8 mouse cellular contexts compared by ENCODE assay signal in genomic region chr9:21290589-21290988, GRCm38 (mm10). TPM values are rescaled to one million over a fixed set of nuclear protein-coding genes. Genes with fewer than 3 reads are reported as not detected.
DNase-seq lines count a peak whose midpoint lies in the region; ATAC-seq and TF ChIP-seq lines count a peak whose summit lies in the region.

No protein-coding gene starts in this region.

- H3K9me3 ChIP-seq in kidney, postnatal 0 days (replicated peaks; ENCODE audit: low read length) = no peaks in the 10 kb centered on the region
- no peaks in the 10 kb centered on the region for H3K9me3 ChIP-seq in G1E (replicated peaks)
- no peaks in the 10 kb centered on the region for H3K9me3 ChIP-seq in hindbrain, postnatal 0 days (ENCODE audit: low read length)
- H3K9me3 ChIP-seq in midbrain, postnatal 0 days (ENCODE audit: low read length) = no peaks in the 10 kb centered on the region

- H3K4me2 ChIP-seq in kidney, postnatal 0 days (ENCODE audit: low read length) = peak overlapping the region; percentile 52
- peak overlapping the region; percentile 85 for H3K4me2 ChIP-seq in hindbrain, postnatal 0 days (ENCODE audit: low read depth, low read length)
- H3K4me2 ChIP-seq in midbrain, postnatal 0 days (ENCODE audit: low read depth, low read length, poor library complexity, severe bottlenecking) = peak overlapping the region; percentile 59

- peaks cover 22% of the 10 kb centered on the region for H3K4me1 ChIP-seq in kidney, postnatal 0 days (replicated peaks; ENCODE audit: insufficient read depth, low read length)
- peaks cover 45% of the 10 kb centered on the region for H3K4me1 ChIP-seq in G1E (ENCODE audit: insufficient read depth, low read depth, low read length)
- H3K4me1 ChIP-seq in hindbrain, postnatal 0 days (ENCODE audit: insufficient read depth, low read length) = peaks cover 18% of the 10 kb centered on the region
- H3K4me1 ChIP-seq in midbrain, postnatal 0 days (ENCODE audit: insufficient read depth, low read length) = peaks cover 19% of the 10 kb centered on the region; the same call in 1 of the 2 replicates

- peak overlapping the region; percentile 48 for H3K4me3 ChIP-seq in kidney, postnatal 0 days (replicated peaks; ENCODE audit: low read depth, low read length)
- peak overlapping the region; percentile 80 for H3K4me3 ChIP-seq in G1E (ENCODE audit: low read depth, low read length)
- peak overlapping the region; percentile 61 for H3K4me3 ChIP-seq in hindbrain, postnatal 0 days (ENCODE audit: low read length)
- peak overlapping the region; percentile 81 for H3K4me3 ChIP-seq in midbrain, postnatal 0 days (ENCODE audit: low read depth, low read length)

- no peaks in the 10 kb centered on the region for H3K27me3 ChIP-seq in kidney, postnatal 0 days (ENCODE audit: insufficient read depth, low read length)
- H3K27me3 ChIP-seq in G1E (ENCODE audit: insufficient read depth, low read length) = peaks cover under 1% of the 10 kb centered on the region; the same call in 1 of the 2 replicates
- H3K27me3 ChIP-seq in hindbrain, postnatal 0 days (ENCODE audit: insufficient read depth, low read length) = no peaks in the 10 kb centered on the region
- H3K27me3 ChIP-seq in midbrain, postnatal 0 days (ENCODE audit: insufficient read depth, low read length) = no peaks in the 10 kb centered on the region

- WGBS in kidney, postnatal 0 days = 1% methylated on average over 20 of the region's 20 CpGs
- 0% methylated on average over 20 of the region's 20 CpGs for WGBS in hindbrain, postnatal 0 days
- 1% methylated on average over 20 of the region's 20 CpGs for WGBS in midbrain, postnatal 0 days

- DNase-seq in kidney, postnatal 0 days (ENCODE audit: low spot score) = peak; percentile 56
- no peak for DNase-seq in kidney, postnatal 25 days
- DNase-seq in G1E (ENCODE audit: low spot score) = no peak
- DNase-seq in cerebellum, adult 9-11 months = peak; percentile 83
- peak; percentile 45 for DNase-seq in hindbrain, postnatal 0 days (ENCODE audit: low spot score)
- peak; percentile 32 for DNase-seq in midbrain, postnatal 0 days (ENCODE audit: low spot score)
- no peak for DNase-seq in embryo, embryonic 10 days (ENCODE audit: low spot score)
- DNase-seq in kidney, adult 18-20 months = no peak

- no peak for TF ChIP-seq CTCF in kidney, postnatal 0 days (IDR thresholded peaks at IDR 0.05; ENCODE audit: low read depth)
- TF ChIP-seq CTCF in G1E (IDR thresholded peaks at IDR 0.05; ENCODE audit: low read depth, low read length) = no peak
- no peak for TF ChIP-seq CTCF in hindbrain, postnatal 0 days (IDR thresholded peaks at IDR 0.05; ENCODE audit: low read depth)
- TF ChIP-seq CTCF in midbrain, postnatal 0 days (IDR thresholded peaks at IDR 0.05) = no peak

- no peak; the same call in 1 of the 2 replicates for ATAC-seq in kidney, postnatal 0 days (replicated peaks; ENCODE audit: low FRiP score, low read depth)
- no peak for ATAC-seq in G1E (ENCODE audit: extremely low read depth, insufficient number of reproducible peaks, low FRiP score, poor library complexity, severe bottlenecking)
- ATAC-seq in hindbrain, postnatal 0 days = no peak
- no peak for ATAC-seq in midbrain, postnatal 0 days (ENCODE audit: low FRiP score)

- H3K36me3 ChIP-seq in kidney, postnatal 0 days (ENCODE audit: insufficient read depth, low read length) = no peaks in the 10 kb centered on the region
- H3K36me3 ChIP-seq in G1E (replicated peaks) = peaks cover 23% of the 10 kb centered on the region
- no peaks in the 10 kb centered on the region for H3K36me3 ChIP-seq in hindbrain, postnatal 0 days (ENCODE audit: insufficient read depth, low read length)
- no peaks in the 10 kb centered on the region for H3K36me3 ChIP-seq in midbrain, postnatal 0 days (ENCODE audit: insufficient read depth, low read length)

- peak overlapping the region; percentile 46 for H3K9ac ChIP-seq in kidney, postnatal 0 days (ENCODE audit: low read depth, low read length)
- H3K9ac ChIP-seq in hindbrain, postnatal 0 days (replicated peaks; ENCODE audit: low read length) = peak overlapping the region; percentile 75
- peak overlapping the region; percentile 89 for H3K9ac ChIP-seq in midbrain, postnatal 0 days (replicated peaks; ENCODE audit: low read length, poor library complexity, severe bottlenecking)

- peak overlapping the region; percentile 27 for H3K27ac ChIP-seq in kidney, postnatal 0 days
- peak overlapping the region; percentile 85 for H3K27ac ChIP-seq in hindbrain, postnatal 0 days
- H3K27ac ChIP-seq in midbrain, postnatal 0 days (ENCODE audit: low read depth, low read length) = peak overlapping the region; percentile 85

RNA-seq across cellular contexts. Expression of gene Cdkn2d, which starts 0.6 kb away (rescaled TPM):
- 31.4 and 37.8 TPM in 2 replicates for polyA plus RNA-seq in kidney, postnatal 0 days (2015; fragmentation: Nextera tagmentation; extraction: Ambion mirVana)
- 15.4 and 35.8 TPM in 2 replicates for total RNA-seq in G1E (2014; fragmentation: Nextera tagmentation)
- total RNA-seq in G1E (2017) = 30.3 and 31.2 TPM in 2 replicates
- polyA plus RNA-seq in G1E (2012) = 14.3 and 17.4 TPM in 2 replicates
- total RNA-seq in hindbrain, postnatal 0 days (2014; rRNA removed) = 115 and 123 TPM in 2 replicates
- 134 and 142 TPM in 2 replicates for polyA plus RNA-seq in hindbrain, postnatal 0 days (2015; fragmentation: Nextera tagmentation; extraction: Ambion mirVana)
- total RNA-seq in midbrain, postnatal 0 days (2014; rRNA removed) = 93.4 and 126 TPM in 2 replicates
- polyA plus RNA-seq in midbrain, postnatal 0 days (2015; fragmentation: Nextera tagmentation; extraction: Ambion mirVana) = 141 and 146 TPM in 2 replicates

RNA-seq across cellular contexts. Expression of gene Kri1, which starts 2.8 kb away (rescaled TPM):
- 8.7 and 10.6 TPM in 2 replicates for polyA plus RNA-seq in kidney, postnatal 0 days (2015; fragmentation: Nextera tagmentation; extraction: Ambion mirVana)
- total RNA-seq in G1E (2014; fragmentation: Nextera tagmentation) (45.4 and 52.7 TPM in 2 replicates), G1E (2017) (74.3 and 89.3 TPM in 2 replicates)
- 46.2 and 56.6 TPM in 2 replicates for polyA plus RNA-seq in G1E (2012)
- total RNA-seq in hindbrain, postnatal 0 days (2014; rRNA removed) = 14.8 and 15.3 TPM in 2 replicates
- 10.9 and 11.8 TPM in 2 replicates for polyA plus RNA-seq in hindbrain, postnatal 0 days (2015; fragmentation: Nextera tagmentation; extraction: Ambion mirVana)
- total RNA-seq in midbrain, postnatal 0 days (2014; rRNA removed) = 21.9 and 25.9 TPM in 2 replicates
- 11.7 and 13.0 TPM in 2 replicates for polyA plus RNA-seq in midbrain, postnatal 0 days (2015; fragmentation: Nextera tagmentation; extraction: Ambion mirVana)

RNA-seq across cellular contexts. Expression of gene Ap1m2, which starts 21.5 kb away (rescaled TPM):
- 57.3 and 63.0 TPM in 2 replicates for polyA plus RNA-seq in kidney, postnatal 0 days (2015; fragmentation: Nextera tagmentation; extraction: Ambion mirVana)
- total RNA-seq in G1E (2014; fragmentation: Nextera tagmentation) (not detected in 2 replicates), G1E (2017) (0.16 TPM in 1 of 2 replicates, not detected in the other)
- polyA plus RNA-seq in G1E (2012) = not detected in 2 replicates
- total RNA-seq in hindbrain, postnatal 0 days (2014; rRNA removed) = 2.5 and 7.0 TPM in 2 replicates
- polyA plus RNA-seq in hindbrain, postnatal 0 days (2015; fragmentation: Nextera tagmentation; extraction: Ambion mirVana) = 3.8 and 3.9 TPM in 2 replicates
- total RNA-seq in midbrain, postnatal 0 days (2014; rRNA removed) = 3.9 and 4.7 TPM in 2 replicates
- polyA plus RNA-seq in midbrain, postnatal 0 days (2015; fragmentation: Nextera tagmentation; extraction: Ambion mirVana) = 3.1 TPM in 2 replicates

RNA-seq across cellular contexts. Expression of gene Atg4d, which starts 25.5 kb away (rescaled TPM):
- 51.7 and 52.9 TPM in 2 replicates for polyA plus RNA-seq in kidney, postnatal 0 days (2015; fragmentation: Nextera tagmentation; extraction: Ambion mirVana)
- total RNA-seq in G1E (2014; fragmentation: Nextera tagmentation) (7.0 and 14.5 TPM in 2 replicates), G1E (2017) (9.1 and 11.0 TPM in 2 replicates)
- 14.9 and 20.7 TPM in 2 replicates for polyA plus RNA-seq in G1E (2012)
- 24.8 and 38.6 TPM in 2 replicates for total RNA-seq in hindbrain, postnatal 0 days (2014; rRNA removed)
- polyA plus RNA-seq in hindbrain, postnatal 0 days (2015; fragmentation: Nextera tagmentation; extraction: Ambion mirVana) = 32.1 and 35.5 TPM in 2 replicates
- total RNA-seq in midbrain, postnatal 0 days (2014; rRNA removed) = 20.3 and 26.6 TPM in 2 replicates
- polyA plus RNA-seq in midbrain, postnatal 0 days (2015; fragmentation: Nextera tagmentation; extraction: Ambion mirVana) = 26.3 and 32.6 TPM in 2 replicates

RNA-seq across cellular contexts. Expression of gene Slc44a2, which starts 29.9 kb away (rescaled TPM):
- polyA plus RNA-seq in kidney, postnatal 0 days (2015; fragmentation: Nextera tagmentation; extraction: Ambion mirVana) = 76.5 and 80.5 TPM in 2 replicates
- 42.2 and 52.7 TPM in 2 replicates for total RNA-seq in G1E (2014; fragmentation: Nextera tagmentation)
- 35.5 and 35.7 TPM in 2 replicates for total RNA-seq in G1E (2017)
- 45.4 and 56.8 TPM in 2 replicates for polyA plus RNA-seq in G1E (2012)
- 58.5 and 68.0 TPM in 2 replicates for total RNA-seq in hindbrain, postnatal 0 days (2014; rRNA removed)
- polyA plus RNA-seq in hindbrain, postnatal 0 days (2015; fragmentation: Nextera tagmentation; extraction: Ambion mirVana) = 52.6 and 58.8 TPM in 2 replicates
- 58.5 and 70.7 TPM in 2 replicates for total RNA-seq in midbrain, postnatal 0 days (2014; rRNA removed)
- 47.1 and 52.0 TPM in 2 replicates for polyA plus RNA-seq in midbrain, postnatal 0 days (2015; fragmentation: Nextera tagmentation; extraction: Ambion mirVana)

Comparison
In these comparisons a context has a peak if more than half of its experiments do, and no peak if none do; other contexts are left out.
1. DNase-seq: peak in kidney, postnatal 0 days (single experiment), cerebellum, adult 9-11 months (single experiment), hindbrain, postnatal 0 days (single experiment) and midbrain, postnatal 0 days (single experiment); none in kidney, postnatal 25 days (0 of 2), G1E (single experiment), embryo, embryonic 10 days (single experiment) and kidney, adult 18-20 months (single experiment).
2. H3K27ac ChIP-seq: peak in every context shown above with its lines; median percentile 85 in hindbrain, postnatal 0 days; 85 in midbrain, postnatal 0 days; 27 in kidney, postnatal 0 days.
3. RNA of gene Ap1m2, which starts 21.5 kb away (polyA plus RNA-seq): 57.3 to 63.0 TPM in kidney, postnatal 0 days; 3.8 to 3.9 TPM in hindbrain, postnatal 0 days, 3.1 TPM in midbrain, postnatal 0 days and not detected in G1E; every median in the first group is over 10 times any median in the second.
4. Peak in every context shown above with its lines, with median percentiles within 50 percentile points of each other: H3K4me2 ChIP-seq, H3K4me3 ChIP-seq and H3K9ac ChIP-seq.